ENCODE assay signal across 29 mouse cellular contexts in the genomic region with DNA sequence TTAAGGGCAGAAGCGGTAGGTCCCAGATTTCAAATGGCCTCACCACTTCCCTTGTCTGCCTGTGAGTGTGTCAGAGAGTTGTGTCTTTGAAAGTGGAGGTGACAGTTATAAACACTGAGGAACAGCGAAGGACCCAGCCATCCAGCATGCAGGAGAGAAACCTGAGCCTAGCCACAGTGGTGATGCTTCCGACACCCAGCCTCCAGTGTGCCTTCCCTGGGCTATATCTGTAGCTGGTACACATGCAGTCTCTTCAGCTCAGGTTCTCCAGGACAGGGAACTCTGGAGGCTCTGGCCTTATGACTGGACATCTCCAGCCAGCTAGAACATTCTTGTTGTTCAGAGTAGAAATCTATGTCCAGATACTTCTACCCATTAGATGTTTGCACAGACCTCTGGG. TPM values are rescaled to one million over a fixed set of nuclear protein-coding genes. Genes with fewer than 3 reads are reported as not detected.
DNase-seq lines count a peak whose midpoint lies in the region; ATAC-seq and TF ChIP-seq lines count a peak whose summit lies in the region.
"Had no signal": no experiment of that assay in that cellular context is flagged by ENCODE, and none has a peak within 500 bp of the region (broad histone marks: within the 10 kb centered on the region; RNA-seq: fewer than 3 reads in every experiment).

No protein-coding gene starts in this region.

- peaks cover 46 to 70% of the 10 kb centered on the region in 2 experiments for H3K4me1 ChIP-seq in heart, embryonic 14.5 days (ENCODE audit: control insufficient read depth in 2 of 2, insufficient read depth in 2 of 2, low read length in 2 of 2)
- H3K4me1 ChIP-seq in lung, embryonic 14.5 days (ENCODE audit: insufficient read depth): peaks cover 19% of the 10 kb centered on the region

- peak overlapping the region; percentile 78 for H3K9ac ChIP-seq in heart, embryonic 14.5 days (ENCODE audit: low read length)
- H3K9ac ChIP-seq in lung, embryonic 14.5 days: no peak overlapping the region
- H3K9ac ChIP-seq: embryonic facial prominence, embryonic 13.5 days; forebrain, embryonic 12.5 days; kidney, embryonic 15.5 days; limb, embryonic 12.5 days; liver, postnatal 0 days; midbrain, embryonic 13.5 days had no signal

- TF ChIP-seq CTCF in lung, embryonic 14.5 days (IDR thresholded peaks at IDR 0.05; ENCODE audit: low read depth): no peak

- H3K27ac ChIP-seq in heart, embryonic 14.5 days (replicated peaks in 1 of 2; ENCODE audit: control insufficient read depth in 1 of 2, insufficient read depth in 1 of 2, low read depth in 2 of 2, low read length in 2 of 2): peak overlapping the region in 1 of 2 experiments; percentile 3; a peak in 1 of 4 replicates
- no peak overlapping the region for H3K27ac ChIP-seq in lung, embryonic 14.5 days (ENCODE audit: low read depth)
- H3K27ac ChIP-seq: embryonic facial prominence, embryonic 13.5 days; forebrain, embryonic 12.5 days; hindbrain, embryonic 10.5 days; kidney, embryonic 15.5 days; limb, embryonic 12.5 days; midbrain, embryonic 13.5 days had no signal

- H3K4me3 ChIP-seq in heart, embryonic 14.5 days (ENCODE audit: control insufficient read depth in 1 of 2, insufficient read depth in 1 of 2, low read depth in 1 of 2, low read length in 2 of 2): peak overlapping the region; percentile 67 to 69; a peak in 3 of 4 replicates
- no peak overlapping the region for H3K4me3 ChIP-seq in lung, embryonic 14.5 days (ENCODE audit: low read depth, low read length)
- H3K4me3 ChIP-seq: erythroblast, embryonic 14.5 days; forebrain, embryonic 12.5 days; kidney, embryonic 15.5 days; megakaryocyte, embryonic 14.5 days; midbrain, embryonic 13.5 days had no signal

- H3K27me3 ChIP-seq in heart, embryonic 14.5 days (ENCODE audit: control insufficient read depth, insufficient read depth, low read length): no peaks in the 10 kb centered on the region; the same call in 1 of the 2 replicates
- H3K27me3 ChIP-seq in lung, embryonic 14.5 days (ENCODE audit: insufficient read depth, low read length): peaks cover 29% of the 10 kb centered on the region; the same call in 1 of the 2 replicates

- intact Hi-C loops in heart, postnatal 10 days (cut with DNase I): no loop called here

- no peaks in the 10 kb centered on the region for H3K9me3 ChIP-seq in heart, embryonic 14.5 days (ENCODE audit: control insufficient read depth, low read length)
- no peaks in the 10 kb centered on the region for H3K9me3 ChIP-seq in lung, embryonic 14.5 days (ENCODE audit: low read depth, low read length)
- H3K9me3 ChIP-seq: embryonic facial prominence, embryonic 13.5 days; forebrain, embryonic 12.5 days; hindbrain, embryonic 10.5 days; kidney, embryonic 15.5 days; limb, embryonic 12.5 days; megakaryocyte, embryonic 14.5 days; midbrain, embryonic 13.5 days had no signal

- peak overlapping the region; percentile 71 for H3K4me2 ChIP-seq in heart, embryonic 14.5 days (ENCODE audit: low read length)
- peak overlapping the region; percentile 96; the same call in 1 of the 2 replicates for H3K4me2 ChIP-seq in lung, embryonic 14.5 days
- H3K4me2 ChIP-seq: forebrain, embryonic 12.5 days; liver, embryonic 11.5 days; midbrain, embryonic 13.5 days had no signal

- ATAC-seq in heart, embryonic 14.5 days (ENCODE audit: insufficient number of reproducible peaks, insufficient read depth, low FRiP score, low read depth): no peak
- no peak for ATAC-seq in lung, embryonic 14.5 days (ENCODE audit: insufficient read depth)
- ATAC-seq: CD4-positive, CD25-positive, alpha-beta regulatory T cell, adult 4 months; hindbrain, embryonic 16.5 days; intestine, postnatal 0 days; liver, postnatal 0 days; midbrain, embryonic 13.5 days had no signal

- DNase-seq in gastrocnemius, postnatal 25 days: peak; percentile 40
- DNase-seq in gastrocnemius, postnatal 4 days (ENCODE audit: low spot score in 2 of 2): no peak
- no peak for DNase-seq in heart, postnatal 10 days
- DNase-seq in lung, embryonic 14.5 days: no peak
- no peak for DNase-seq in lung, postnatal 25 days (ENCODE audit: low spot score)
- peak; percentile 66 for DNase-seq in skeletal muscle tissue, adult 2 months (ENCODE audit: low read depth, low spot score)
- DNase-seq in ovary, adult 18-20 months (ENCODE audit: low spot score): no peak
- DNase-seq: adrenal gland, postnatal 14 days; cerebellum, adult 8-10 months; cerebellum, postnatal 36 days; embryo, embryonic 11 days; layer of hippocampus, postnatal 36 days; liver, postnatal 0 days; right cerebral cortex, postnatal 14 days; spleen, adult 18-20 months; thymus, postnatal 25 days had no signal

- 75% methylated on average over 3 of the region's 3 CpGs for WGBS in heart, embryonic 14.5 days
- WGBS in lung, embryonic 14.5 days: 66% methylated on average over 3 of the region's 3 CpGs

- no peaks in the 10 kb centered on the region for H3K36me3 ChIP-seq in heart, embryonic 14.5 days (ENCODE audit: control insufficient read depth, insufficient read depth, low read length)
- no peaks in the 10 kb centered on the region for H3K36me3 ChIP-seq in lung, embryonic 14.5 days (ENCODE audit: insufficient read depth)
- H3K36me3 ChIP-seq: embryonic facial prominence, embryonic 13.5 days; forebrain, embryonic 12.5 days; hindbrain, embryonic 10.5 days; kidney, embryonic 15.5 days; limb, embryonic 12.5 days; midbrain, embryonic 13.5 days had no signal

RNA-seq across cellular contexts. Expression of a gene that starts 25.9 kb away (rescaled TPM):
- 10 to 100 TPM; 40.1 to 40.7 TPM for total RNA-seq in gastrocnemius, postnatal 25 days (2021)
- total RNA-seq in gastrocnemius, postnatal 4 days (2021): 10 to 100 TPM; 72.7 to 80.4 TPM
- polyA plus RNA-seq in heart, embryonic 14.5 days (2014; fragmentation: Nextera tagmentation; extraction: Ambion mirVana): 46.6 and 49.8 TPM in 2 replicates
- total RNA-seq in heart, postnatal 10 days (2021): 10 to 100 TPM; 55.7 to 64.7 TPM
- 51.7 and 61.4 TPM in 2 replicates for polyA plus RNA-seq in lung, embryonic 14.5 days (2014; fragmentation: Nextera tagmentation; extraction: Ambion mirVana)

Comparison
In these comparisons a context has a peak if more than half of its experiments do, and no peak if none do; other contexts are left out.
1. DNase-seq: peak in gastrocnemius, postnatal 25 days (single experiment) and skeletal muscle tissue, adult 2 months (single experiment); none in gastrocnemius, postnatal 4 days (0 of 2), heart, postnatal 10 days (0 of 2), lung, embryonic 14.5 days (single experiment), lung, postnatal 25 days (single experiment) and ovary, adult 18-20 months (single experiment).